Mouse (Mus musculus) lung, embryonic 16.5 days (tissue): ENCODE data around the gene Rsc1a1. TPM values are rescaled to one million over a fixed set of nuclear protein-coding genes. Genes with fewer than 3 reads are reported as not detected.

ENCODE experiments used
- ATAC-seq: fragments of 200-750 bp; cut with Nextera tagmentation; 2 replicates; pipeline ENCODE4 v1.8.0; 2017; ENCODE audit warnings: low read depth, mild to moderate bottlenecking, moderate library complexity
- H3K27ac ChIP-seq: fragments of 300-500 bp; sonication (generic); 2 replicates; pipeline ENCODE4 v1.5.1; 2014; ENCODE audit warnings: mild to moderate bottlenecking, control low read depth, low read length
- H3K27me3 ChIP-seq: fragments of 300-500 bp; sonication (generic); 2 replicates; pipeline ENCODE4 v1.6.1; 2014; ENCODE audit warnings: low read depth, low read length, mixed read lengths; ENCODE audit not compliant: control insufficient read depth, insufficient read depth
- H3K36me3 ChIP-seq: fragments of 300-500 bp; sonication (generic); 2 replicates; pipeline ENCODE4 v1.6.1; 2014; ENCODE audit warnings: low read length; ENCODE audit not compliant: control insufficient read depth, insufficient read depth
- H3K4me1 ChIP-seq: fragments of 300-500 bp; sonication (generic); replicated peaks from 2 replicates; pipeline ENCODE4 v1.6.1; 2014; ENCODE audit warnings: low read length, mixed read lengths; ENCODE audit not compliant: control insufficient read depth, insufficient read depth
- H3K4me2 ChIP-seq: fragments of 300-500 bp; sonication (generic); 2 replicates; pipeline ENCODE4 v1.6.1; 2014; ENCODE audit warnings: low read depth, low read length, control low read depth
- H3K4me3 ChIP-seq: fragments of 300-500 bp; sonication (generic); 2 replicates; pipeline ENCODE4 v1.5.1; 2014; ENCODE audit warnings: mild to moderate bottlenecking, low read length, control low read depth
- H3K9ac ChIP-seq: fragments of 300-500 bp; sonication (generic); 2 replicates; pipeline ENCODE4 v1.6.1; 2014; ENCODE audit warnings: low read length, control low read depth
- H3K9me3 ChIP-seq: fragments of 300-500 bp; sonication (generic); 2 replicates; pipeline ENCODE4 v1.6.1; 2016; ENCODE audit warnings: low read length; ENCODE audit not compliant: control insufficient read depth
- WGBS: fragments of 180-500 bp; shearing (Covaris S2); extraction: QIAGEN DNeasy Blood & Tissue Kit; methylation state at CpG from one replicate; pipeline ENCODE4 v1.1.7; 2014; 5-methylcytosine and 5-hydroxymethylcytosine counted together
- polyA plus RNA-seq: library from polyadenylated mRNA; unstranded; fragments of >200 nt; fragmentation: Nextera tagmentation; extraction: Ambion mirVana; gene quantifications from 2 replicates; pipeline ENCODE4 v1.2.1, GENCODE M21; 2015

The Rsc1a1 gene
- polyA plus RNA-seq, 1 experiment from 2014 or later, result not detected

DNA sequence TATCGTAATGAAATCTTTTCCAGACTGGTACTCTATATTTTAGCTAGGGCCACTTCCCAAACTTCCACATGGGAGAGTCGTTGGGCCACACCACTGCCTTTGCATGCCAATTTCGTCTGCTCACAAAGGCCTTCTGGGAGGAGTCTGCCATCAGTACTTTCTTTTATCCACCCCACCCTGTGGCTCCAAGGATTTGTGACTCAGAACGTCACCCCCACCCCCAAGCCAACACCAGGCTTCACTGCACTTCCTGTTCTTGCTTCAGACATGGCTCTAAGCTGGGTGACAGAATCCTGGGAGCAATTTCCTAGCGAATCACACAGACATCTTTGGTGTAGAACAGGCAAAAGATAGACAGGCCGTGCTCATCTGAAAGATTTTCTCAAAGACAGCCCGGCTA lies 3.6 kb downstream of the Rsc1a1 start:
- Histone ChIP-seq H3K4me2 (no peak overlapping the region), H3K27me3 (no peaks in the 10 kb centered on the region), H3K27ac (0 out of 2 replicates have a peak overlapping the region, but pooled peaks have one; percentile 15), H3K4me1 (peaks cover 15% of the 10 kb centered on the region), H3K9ac (no peak overlapping the region), H3K4me3 (no peak overlapping the region), H3K36me3 (peaks cover 17% of the 10 kb centered on the region), H3K9me3 (no peaks in the 10 kb centered on the region)
- WGBS, result 51% methylated on average over 7 of the region's 7 CpGs
- ATAC-seq, result peak; percentile 39; the same call in 1 of the 2 replicates

DNA sequence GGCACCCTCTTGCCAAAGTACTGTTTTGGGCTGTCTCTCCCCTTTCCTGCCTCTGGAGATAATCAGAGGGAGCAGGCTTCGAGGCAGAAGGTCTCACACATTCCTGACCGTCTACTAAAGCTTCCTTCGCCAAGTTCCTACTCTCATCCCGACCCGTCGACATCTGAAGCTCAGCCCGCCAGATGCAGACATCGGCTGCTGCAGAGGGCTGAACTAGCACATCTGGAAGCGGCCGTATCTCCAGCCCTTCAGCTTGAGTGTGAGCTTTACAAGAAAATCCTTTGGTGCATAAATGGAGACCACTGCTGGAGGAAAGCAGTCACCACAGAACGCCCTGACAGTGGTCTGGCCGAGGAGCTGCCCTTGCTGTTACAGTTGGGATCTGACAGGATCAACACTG lies 4.5 kb downstream of the Rsc1a1 start:
- Histone ChIP-seq H3K4me2 (no peak overlapping the region), H3K4me1 (peaks cover 15% of the 10 kb centered on the region), H3K27me3 (no peaks in the 10 kb centered on the region), H3K9ac (no peak overlapping the region), H3K4me3 (no peak overlapping the region), H3K27ac (no peak overlapping the region), H3K9me3 (no peaks in the 10 kb centered on the region), H3K36me3 (peaks cover 14% of the 10 kb centered on the region)
- ATAC-seq, result peak; percentile 46; the same call in 1 of the 2 replicates
- WGBS, result 42% methylated on average over 12 of the region's 12 CpGs

DNA sequence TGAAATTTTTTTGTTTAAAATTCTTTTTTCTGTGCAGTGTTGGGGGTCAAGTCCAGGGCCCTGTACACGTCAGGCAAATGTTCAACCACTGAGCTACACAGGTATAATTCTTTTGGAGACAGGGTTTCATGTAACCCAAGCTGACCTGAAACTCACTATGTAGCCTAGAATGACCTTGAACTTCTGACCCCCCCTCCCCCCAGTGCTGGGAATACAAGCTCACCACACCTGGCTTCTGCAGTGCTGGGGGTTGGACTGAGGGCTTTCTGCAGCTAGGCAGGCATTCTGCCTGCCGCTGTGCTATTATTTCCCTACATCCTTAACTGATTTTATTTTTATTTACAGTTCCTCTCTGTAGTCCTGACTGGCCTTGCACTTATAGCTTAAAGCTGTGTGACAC lies 6.4 kb downstream of the Rsc1a1 start:
- ATAC-seq, result no peak
- no peak overlapping the region for H3K4me2 ChIP-seq
- no peak overlapping the region for H3K27ac ChIP-seq
- no peaks in the 10 kb centered on the region for H3K9me3 ChIP-seq
- peaks cover 14% of the 10 kb centered on the region for H3K4me1 ChIP-seq
- WGBS, result 88% methylated on average over 2 of the region's 2 CpGs
- H3K36me3 ChIP-seq, result peaks cover 3% of the 10 kb centered on the region
- no peaks in the 10 kb centered on the region for H3K27me3 ChIP-seq
- no peak overlapping the region for H3K9ac ChIP-seq
- H3K4me3 ChIP-seq, result no peak overlapping the region

DNA sequence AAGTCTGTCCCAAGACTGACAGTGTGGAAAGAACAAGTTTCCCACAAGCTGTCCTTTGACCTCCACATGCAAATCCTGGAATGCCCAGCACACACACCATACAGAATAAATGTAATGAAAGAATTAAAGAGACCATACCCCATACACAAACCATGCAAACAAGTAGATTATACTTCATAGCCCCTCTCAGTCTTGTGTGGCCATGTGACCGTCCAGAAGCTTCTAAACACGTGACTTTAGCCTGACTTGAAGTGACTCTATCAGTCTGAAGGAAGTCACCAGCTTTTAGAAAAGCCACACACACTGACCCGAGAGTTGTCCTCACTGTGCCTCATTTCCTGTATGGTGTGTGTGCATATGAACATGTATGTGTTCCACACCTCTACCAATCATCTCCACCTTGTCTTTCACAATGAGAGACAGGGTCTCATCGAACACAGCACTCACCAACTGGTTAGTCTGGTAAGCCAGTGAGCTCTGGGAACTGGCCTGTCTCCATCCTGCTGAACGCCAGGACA lies 8.9 kb downstream of the Rsc1a1 start:
- no peak overlapping the region for H3K4me2 ChIP-seq
- H3K27me3 ChIP-seq, result no peaks in the 10 kb centered on the region
- ATAC-seq, result no peak
- H3K27ac ChIP-seq, result no peak overlapping the region
- no peak overlapping the region for H3K9ac ChIP-seq
- no peak overlapping the region for H3K4me3 ChIP-seq
- H3K9me3 ChIP-seq, result no peaks in the 10 kb centered on the region
- 69% methylated on average over 5 of the region's 5 CpGs for WGBS
- no peaks in the 10 kb centered on the region for H3K4me1 ChIP-seq
- H3K36me3 ChIP-seq, result no peaks in the 10 kb centered on the region

DNA sequence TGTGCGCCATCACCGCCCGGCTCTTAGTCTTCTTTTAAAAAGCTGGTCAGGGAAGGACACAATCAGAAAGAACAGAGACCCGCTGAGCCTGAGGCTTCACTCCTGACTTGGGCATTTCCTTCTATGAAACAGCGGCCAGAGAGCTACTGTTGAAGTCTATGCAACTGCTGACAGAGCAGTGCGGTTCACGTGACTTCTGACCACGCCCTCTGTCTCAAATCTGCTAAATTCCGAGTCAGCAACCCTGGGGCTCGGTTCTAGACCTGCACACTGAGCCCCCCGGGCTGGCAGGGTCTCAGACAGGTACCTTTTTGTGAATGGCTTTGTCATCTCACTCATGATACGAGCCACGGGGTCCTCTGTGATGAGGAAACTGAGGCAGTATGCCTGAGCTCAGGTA lies 13.1 kb downstream of the Rsc1a1 start:
- no peak overlapping the region for H3K9ac ChIP-seq
- no peak overlapping the region for H3K4me2 ChIP-seq
- no peak overlapping the region for H3K27ac ChIP-seq
- H3K4me3 ChIP-seq, result no peak overlapping the region
- no peak for ATAC-seq
- no peaks in the 10 kb centered on the region for H3K9me3 ChIP-seq
- no peaks in the 10 kb centered on the region for H3K27me3 ChIP-seq
- H3K36me3 ChIP-seq, result no peaks in the 10 kb centered on the region
- 71% methylated on average over 13 of the region's 13 CpGs for WGBS
- peaks cover 5% of the 10 kb centered on the region; the same call in 1 of the 2 replicates for H3K4me1 ChIP-seq

DNA sequence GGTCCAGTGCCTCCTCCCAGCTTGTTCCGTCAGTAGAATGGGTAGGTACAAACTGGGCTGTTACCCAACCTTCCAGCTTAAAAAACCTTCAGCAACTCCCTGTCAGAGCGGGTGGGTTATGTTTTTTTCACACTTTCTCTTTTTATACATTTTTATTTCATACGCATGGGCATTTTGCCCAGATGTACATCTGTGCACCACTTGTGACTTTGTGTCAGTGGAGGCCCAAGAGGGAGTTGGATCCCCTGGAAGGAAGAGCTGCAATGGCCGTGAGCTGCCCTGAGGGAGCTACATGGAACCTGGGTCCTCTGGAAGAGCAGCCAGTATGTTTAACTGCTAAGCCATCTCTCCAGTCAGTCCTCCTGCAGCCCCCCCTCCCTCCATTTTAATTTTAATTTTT lies 14.0 kb downstream of the Rsc1a1 start:
- Histone ChIP-seq H3K9ac (no peak overlapping the region), H3K9me3 (no peaks in the 10 kb centered on the region), H3K27ac (no peak overlapping the region), H3K27me3 (no peaks in the 10 kb centered on the region), H3K4me2 (no peak overlapping the region), H3K4me3 (no peak overlapping the region), H3K4me1 (peaks cover 5% of the 10 kb centered on the region; the same call in 1 of the 2 replicates), H3K36me3 (no peaks in the 10 kb centered on the region)
- ATAC-seq, result peak; percentile 63
- 40% methylated on average over 4 of the region's 4 CpGs for WGBS

DNA sequence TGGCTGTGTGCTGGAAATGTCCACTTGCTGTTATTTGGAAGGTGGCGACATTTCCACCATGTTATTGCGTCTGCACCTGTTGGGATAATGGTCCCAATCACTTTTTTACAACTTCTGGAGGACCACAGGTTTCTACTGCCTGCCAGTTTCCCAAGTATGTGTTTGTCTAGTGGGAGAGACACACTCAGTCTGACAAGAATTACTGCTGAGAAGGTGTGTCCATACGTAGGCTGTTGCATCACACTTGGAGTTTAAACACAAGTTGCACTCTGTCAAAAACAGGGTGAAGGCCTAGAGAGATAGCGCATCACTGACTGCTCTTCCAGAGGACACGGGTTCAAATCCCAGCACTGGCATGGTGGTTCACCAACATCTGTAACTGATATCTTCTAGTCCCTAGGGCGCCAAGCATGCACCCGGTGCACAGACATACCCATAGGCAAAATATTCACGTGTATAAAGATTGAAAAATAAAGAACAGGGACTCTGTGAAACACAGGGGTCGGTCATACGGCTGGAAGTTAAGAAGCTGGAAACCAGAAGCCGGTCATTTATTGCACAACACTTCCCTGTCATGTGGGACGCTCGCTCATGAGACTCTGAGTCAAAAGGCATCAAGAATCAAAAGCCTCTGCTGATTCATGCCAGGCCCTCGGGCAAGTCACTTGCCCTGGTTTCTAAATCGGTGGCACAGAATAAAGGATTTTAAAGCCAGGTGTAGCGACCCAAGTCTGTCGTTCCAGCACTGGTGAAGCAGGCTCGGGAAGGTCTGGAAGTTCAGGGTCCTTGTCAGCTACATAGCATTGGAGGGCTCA lies 15.3 kb downstream of the Rsc1a1 start:
- Histone ChIP-seq H3K9me3 (no peaks in the 10 kb centered on the region), H3K4me2 (no peak overlapping the region), H3K4me3 (no peak overlapping the region), H3K4me1 (peaks cover 5% of the 10 kb centered on the region; the same call in 1 of the 2 replicates), H3K36me3 (no peaks in the 10 kb centered on the region), H3K27ac (no peak overlapping the region), H3K27me3 (no peaks in the 10 kb centered on the region), H3K9ac (no peak overlapping the region)
- 68% methylated on average over 18 of the region's 18 CpGs for WGBS
- peak; percentile 17; the same call in 1 of the 2 replicates for ATAC-seq

DNA sequence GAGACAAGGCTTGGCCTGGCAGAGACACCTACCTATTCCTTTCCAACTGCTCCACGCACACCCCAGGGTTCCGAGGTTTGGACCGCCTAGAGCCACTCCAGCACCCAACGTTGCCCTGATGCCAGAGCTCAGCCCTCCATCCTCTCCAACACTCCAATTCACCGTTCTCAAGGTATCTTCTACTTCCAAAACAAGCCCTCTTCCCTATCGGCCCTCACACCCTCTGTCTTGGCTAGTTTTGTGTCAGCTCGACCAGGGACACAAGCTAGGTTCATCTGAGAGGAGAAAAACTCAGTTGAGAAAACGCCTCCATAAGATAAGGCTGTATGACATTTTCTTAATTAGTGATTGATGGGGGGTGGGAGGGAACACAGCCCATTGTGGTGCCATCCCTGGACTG lies 20.6 kb downstream of the Rsc1a1 start, which contains the start of gene Plekhm2:
Gene Plekhm2, minus strand, starts transcription at position 101 of the 400 bp plus-strand sequence.
- peak within 1 kb of the TSS; percentile 84 for H3K9ac ChIP-seq
- H3K9me3 ChIP-seq, result no peaks in the 10 kb centered on the region
- WGBS, result 62% methylated on average over 8 of the region's 8 CpGs
- H3K4me1 ChIP-seq, result peaks cover 15% of the 10 kb centered on the region
- peak within 1 kb of the TSS; percentile 72 for H3K4me3 ChIP-seq
- H3K27ac ChIP-seq, result peak within 1 kb of the TSS; percentile 36
- H3K27me3 ChIP-seq, result no peaks in the 10 kb centered on the region
- no peaks in the 10 kb centered on the region for H3K36me3 ChIP-seq
- ATAC-seq, result peak; percentile 24
- peak within 1 kb of the TSS; percentile 93 for H3K4me2 ChIP-seq

DNA sequence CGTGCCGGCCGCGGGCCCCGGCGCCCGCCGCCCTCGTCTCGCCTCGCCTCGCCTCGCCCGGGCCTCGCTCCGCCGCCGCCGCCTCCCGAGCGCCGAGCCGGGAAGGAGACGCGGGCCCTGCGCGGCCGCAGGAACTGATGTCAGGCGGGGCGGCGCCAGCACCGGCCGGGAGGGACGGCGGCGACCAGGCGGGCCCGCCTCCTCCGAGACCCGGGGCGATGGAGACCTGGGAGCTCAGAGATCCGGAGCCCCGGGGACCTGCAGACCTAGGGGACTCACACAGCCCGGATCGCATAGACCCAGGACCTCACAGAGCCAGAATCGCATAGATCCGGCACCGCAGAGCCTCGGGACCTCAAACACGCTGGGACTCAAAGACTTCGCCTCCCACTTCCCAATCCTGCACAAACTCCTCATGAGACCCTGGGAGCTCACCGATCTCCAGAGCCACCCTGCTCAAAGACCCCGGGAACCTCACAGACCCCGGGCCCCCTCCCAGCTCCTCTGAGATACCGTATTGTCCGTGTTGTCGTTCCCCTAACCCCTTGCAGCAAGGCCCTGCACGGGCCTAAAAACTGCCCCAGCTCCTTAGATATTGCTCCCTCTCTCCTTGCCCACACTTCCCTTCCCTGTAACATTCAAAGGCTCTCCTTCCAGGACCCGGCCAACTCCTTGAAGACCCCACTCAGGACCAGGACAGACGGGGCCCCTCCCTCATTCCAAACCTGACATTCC lies 21.2 kb downstream of the Rsc1a1 start:
- ATAC-seq, result peak; percentile 88
- Histone ChIP-seq H3K4me3 (peak overlapping the region; percentile 72), H3K4me1 (peaks cover 15% of the 10 kb centered on the region), H3K4me2 (peak overlapping the region; percentile 93), H3K27ac (peak overlapping the region; percentile 36), H3K9me3 (no peaks in the 10 kb centered on the region), H3K36me3 (no peaks in the 10 kb centered on the region), H3K9ac (peak overlapping the region; percentile 84), H3K27me3 (no peaks in the 10 kb centered on the region)
- under 1% methylated on average over 48 of the region's 60 CpGs for WGBS
